Mouse (Mus musculus) lung, postnatal 0 days (tissue): ENCODE data around the gene Kcnip3. TPM values are rescaled to one million over a fixed set of nuclear protein-coding genes. Genes with fewer than 3 reads are reported as not detected.
A peak's percentile ranks its signal among the peaks of the same experiment; 100 is the strongest.

Experiments
- ATAC-seq: fragments of 200-750 bp; cut with Nextera tagmentation; 2 replicates; pipeline ENCODE4 v1.8.0; 2017; ENCODE audit warnings: moderate library complexity
- DNase-seq: peaks from one replicate; pipeline ENCODE4 v3.0.0-alpha.2; 2016; ENCODE audit warnings: low spot score
- H3K27ac ChIP-seq: fragments of 300-500 bp; sonication (generic); 2 replicates; pipeline ENCODE4 v1.5.1; 2014; ENCODE audit warnings: antibody characterized with exemption, mild to moderate bottlenecking, low read length, mixed read lengths
- H3K27me3 ChIP-seq: fragments of 300-500 bp; sonication (generic); replicated peaks from 2 replicates; pipeline ENCODE4 v1.6.1; 2014; ENCODE audit warnings: low read length, mixed read lengths; ENCODE audit not compliant: insufficient read depth
- H3K36me3 ChIP-seq: fragments of 300-500 bp; sonication (generic); 2 replicates; pipeline ENCODE4 v1.6.1; 2014; ENCODE audit warnings: low read length, mixed read lengths; ENCODE audit not compliant: insufficient read depth
- H3K4me1 ChIP-seq: fragments of 300-500 bp; sonication (generic); 2 replicates; pipeline ENCODE4 v1.6.1; 2014; ENCODE audit warnings: antibody characterized with exemption, low read depth, low read length, mixed read lengths; ENCODE audit not compliant: insufficient read depth
- H3K4me2 ChIP-seq: fragments of 300-500 bp; sonication (generic); replicated peaks from 2 replicates; pipeline ENCODE4 v1.6.1; 2014; ENCODE audit warnings: low read depth, mild to moderate bottlenecking, low read length, moderate library complexity, mixed read lengths
- H3K4me3 ChIP-seq: fragments of 300-500 bp; sonication (generic); 2 replicates; pipeline ENCODE4 v1.5.1; 2014; ENCODE audit warnings: low read depth, low read length
- H3K9ac ChIP-seq: fragments of 300-500 bp; sonication (generic); replicated peaks from 2 replicates; pipeline ENCODE4 v1.6.1; 2014; ENCODE audit warnings: low read depth, mild to moderate bottlenecking
- H3K9me3 ChIP-seq: fragments of 300-500 bp; sonication (generic); 2 replicates; pipeline ENCODE4 v1.6.1; 2016; ENCODE audit warnings: low read length, mixed read lengths
- CTCF ChIP-seq: IDR thresholded peaks from 2 replicates; pipeline ENCODE4 v1.5.1; 2016; ENCODE audit warnings: antibody characterized with exemption, mild to moderate bottlenecking
- EP300 ChIP-seq: IDR thresholded peaks from 2 replicates; pipeline ENCODE4 v1.6.1; 2016; ENCODE audit warnings: antibody characterized with exemption, mild to moderate bottlenecking, control low read depth
- WGBS: fragments of 180-500 bp; shearing (Covaris S2); extraction: QIAGEN DNeasy Blood & Tissue Kit; methylation state at CpG from one replicate; pipeline ENCODE4 v1.1.7; 2014; 5-methylcytosine and 5-hydroxymethylcytosine counted together
- polyA plus RNA-seq: library from polyadenylated mRNA; unstranded; fragments of >200 nt; fragmentation: Nextera tagmentation; extraction: Ambion mirVana; gene quantifications from 2 replicates; pipeline ENCODE4 v1.2.1, GENCODE M21; 2015

Gene Kcnip3
- polyA plus RNA-seq, 1 experiment from 2014 or later: 1.1 TPM

DNA sequence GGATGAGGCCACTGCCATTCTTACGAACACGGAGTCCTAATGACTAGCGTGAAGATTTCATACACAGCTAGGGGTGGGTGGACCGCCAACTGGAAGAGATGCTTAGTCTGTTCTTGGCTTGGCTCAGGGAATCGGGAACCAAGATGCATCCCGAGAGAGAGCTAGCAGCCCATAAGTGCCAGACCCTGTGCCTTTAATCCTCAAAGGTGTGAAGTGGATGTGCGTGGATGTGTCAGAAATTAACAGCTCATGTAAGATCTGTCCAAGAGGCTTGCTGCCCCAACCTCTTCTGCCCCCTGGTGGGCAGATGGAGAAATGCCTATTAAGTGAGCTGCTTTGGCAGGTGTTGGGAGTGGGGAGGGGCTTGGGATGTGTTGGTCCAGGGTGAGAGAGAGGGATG lies 20.8 kb downstream of the Kcnip3 start:
- H3K4me1 ChIP-seq: no peaks in the 10 kb centered on the region
- H3K4me2 ChIP-seq: no peak overlapping the region
- no peaks in the 10 kb centered on the region for H3K36me3 ChIP-seq
- no peak overlapping the region for H3K27ac ChIP-seq
- H3K9ac ChIP-seq: no peak overlapping the region
- peak; percentile 43 for DNase-seq
- peak; percentile 29; the same call in 1 of the 2 replicates for ATAC-seq
- no peaks in the 10 kb centered on the region for H3K27me3 ChIP-seq
- H3K9me3 ChIP-seq: no peaks in the 10 kb centered on the region
- H3K4me3 ChIP-seq: no peak overlapping the region
- peak; percentile 93 for TF ChIP-seq CTCF
- TF ChIP-seq EP300: no peak
- 37% methylated on average over 7 of the region's 7 CpGs for WGBS

DNA sequence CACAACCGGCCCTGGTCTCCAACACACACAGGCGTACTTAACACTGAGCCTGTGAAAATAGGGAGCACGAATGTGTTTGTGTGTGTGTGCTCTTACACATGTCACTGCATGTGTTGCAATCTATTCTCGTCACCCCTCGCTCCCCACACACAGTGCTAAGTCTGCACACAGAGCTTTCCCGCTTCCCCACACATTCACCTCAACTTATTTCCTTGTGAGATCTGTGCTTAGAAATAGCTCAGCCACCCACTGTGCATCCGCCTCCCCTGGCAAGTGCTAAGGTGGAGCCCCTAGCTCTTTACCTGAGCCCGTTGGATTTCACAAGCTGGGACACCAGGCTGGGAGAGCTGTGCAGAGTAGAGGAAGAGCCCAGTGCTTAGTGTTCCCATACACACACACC lies 23.1 kb downstream of the Kcnip3 start:
- no peak for ATAC-seq
- Histone ChIP-seq H3K9me3 (no peaks in the 10 kb centered on the region), H3K27me3 (no peaks in the 10 kb centered on the region), H3K4me3 (no peak overlapping the region), H3K36me3 (no peaks in the 10 kb centered on the region), H3K4me1 (no peaks in the 10 kb centered on the region), H3K9ac (no peak overlapping the region), H3K27ac (no peak overlapping the region), H3K4me2 (no peak overlapping the region)
- 73% methylated on average over 8 of the region's 8 CpGs for WGBS
- TF ChIP-seq EP300 (no peak), CTCF (no peak)
- no peak for DNase-seq

DNA sequence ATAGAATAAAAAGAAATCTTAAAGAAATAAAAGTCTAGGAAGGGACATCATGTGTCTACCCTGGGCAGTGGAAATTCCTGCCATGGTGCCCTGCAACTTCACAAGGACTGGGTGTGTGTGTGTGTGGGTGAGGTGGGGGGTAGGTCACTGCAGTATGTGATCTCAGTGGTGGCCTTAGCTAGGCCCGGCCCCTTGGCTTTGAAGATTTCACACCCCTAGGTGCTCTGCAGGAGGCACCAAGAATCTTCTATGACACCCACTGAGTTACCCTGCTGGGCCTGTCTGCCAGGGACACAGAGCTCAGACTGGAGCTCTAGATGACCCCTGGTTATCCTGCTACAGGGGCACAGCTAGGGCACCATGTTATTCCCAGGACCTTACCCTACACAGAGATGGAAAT lies 25.6 kb downstream of the Kcnip3 start:
- no peaks in the 10 kb centered on the region for H3K27me3 ChIP-seq
- no peaks in the 10 kb centered on the region for H3K9me3 ChIP-seq
- H3K4me1 ChIP-seq: no peaks in the 10 kb centered on the region
- H3K9ac ChIP-seq: no peak overlapping the region
- H3K4me2 ChIP-seq: no peak overlapping the region
- ATAC-seq (no peak), DNase-seq (no peak)
- no peak overlapping the region for H3K27ac ChIP-seq
- no peak for TF ChIP-seq CTCF
- TF ChIP-seq EP300: no peak
- no peak overlapping the region for H3K4me3 ChIP-seq
- WGBS: 47% methylated on average over 1 of the region's 1 CpGs
- no peaks in the 10 kb centered on the region for H3K36me3 ChIP-seq

DNA sequence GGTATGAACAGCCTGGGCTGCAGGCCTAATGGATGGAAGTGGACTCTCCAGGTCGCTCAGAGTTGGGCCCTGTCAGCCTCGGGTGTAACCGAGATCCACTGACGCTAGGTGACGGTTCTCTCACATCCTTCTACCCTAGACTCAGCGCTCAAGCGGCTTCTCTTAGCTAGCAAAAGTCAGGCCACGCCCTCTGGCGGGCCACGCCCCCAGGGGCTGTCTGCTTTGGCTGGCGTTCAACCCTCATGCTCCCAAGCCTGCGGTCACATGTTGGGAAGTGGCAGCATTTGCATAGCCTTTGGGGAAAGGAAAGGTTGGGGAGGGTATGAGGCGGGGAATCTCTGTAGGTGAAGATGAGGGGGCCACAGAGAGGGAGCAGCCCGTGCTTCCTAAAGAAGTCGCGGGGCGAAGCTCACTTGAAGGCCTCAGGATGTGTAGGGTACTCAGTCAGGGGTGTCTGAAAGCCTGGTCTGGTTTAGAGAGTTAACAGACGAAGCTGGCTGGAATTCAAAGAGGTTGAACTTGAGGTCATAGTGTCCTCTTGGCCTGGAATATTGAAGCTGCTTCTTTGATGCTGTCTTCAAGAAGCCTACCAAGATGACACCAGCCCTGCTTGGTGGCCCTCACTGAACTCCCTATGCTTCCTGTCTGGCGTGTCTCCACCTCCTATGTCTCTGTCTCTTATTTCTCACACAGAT lies 37.3 kb downstream of the Kcnip3 start:
- Histone ChIP-seq H3K4me1 (no peaks in the 10 kb centered on the region; the same call in 1 of the 2 replicates), H3K9me3 (no peaks in the 10 kb centered on the region), H3K36me3 (no peaks in the 10 kb centered on the region), H3K9ac (no peak overlapping the region), H3K4me2 (peak overlapping the region; percentile 33), H3K27ac (no peak overlapping the region), H3K4me3 (no peak overlapping the region), H3K27me3 (peaks cover 37% of the 10 kb centered on the region)
- DNase-seq: peak; percentile 81
- TF ChIP-seq CTCF (peak; percentile 16; the same call in 1 of the 2 replicates), EP300 (no peak)
- WGBS: 7% methylated on average over 18 of the region's 19 CpGs
- peak; percentile 76 for ATAC-seq

DNA sequence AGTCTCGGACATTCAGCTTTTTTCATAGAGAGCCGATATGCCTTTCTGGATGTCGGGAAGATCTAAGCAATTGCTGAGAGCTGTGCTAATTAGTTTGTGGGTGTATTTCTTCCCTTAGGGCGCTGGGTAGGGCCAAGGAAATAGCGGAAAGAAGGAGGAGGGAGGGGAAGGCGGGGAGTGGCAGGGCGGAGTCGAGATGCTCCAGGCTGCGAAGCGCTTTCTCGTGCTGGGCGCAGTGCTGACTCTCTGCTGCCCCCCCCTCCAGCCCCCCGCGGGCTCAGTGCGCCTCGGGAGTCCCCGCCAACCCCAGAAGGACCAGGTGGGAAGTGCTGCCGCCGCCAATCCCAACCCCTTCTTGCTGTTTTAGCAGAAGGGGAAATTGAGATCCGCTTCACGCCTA lies 38.9 kb downstream of the Kcnip3 start:
- H3K27ac ChIP-seq: no peak overlapping the region
- peaks cover 37% of the 10 kb centered on the region for H3K27me3 ChIP-seq
- no peaks in the 10 kb centered on the region for H3K36me3 ChIP-seq
- no peak overlapping the region for H3K9ac ChIP-seq
- under 1% methylated on average over 19 of the region's 21 CpGs for WGBS
- H3K4me3 ChIP-seq: peak overlapping the region; percentile 49
- H3K9me3 ChIP-seq: no peaks in the 10 kb centered on the region
- peak overlapping the region; percentile 87 for H3K4me2 ChIP-seq
- no peaks in the 10 kb centered on the region; the same call in 1 of the 2 replicates for H3K4me1 ChIP-seq
- ATAC-seq: peak; percentile 37
- DNase-seq: peak; percentile 35
- no peak for TF ChIP-seq CTCF
- TF ChIP-seq EP300: no peak

DNA sequence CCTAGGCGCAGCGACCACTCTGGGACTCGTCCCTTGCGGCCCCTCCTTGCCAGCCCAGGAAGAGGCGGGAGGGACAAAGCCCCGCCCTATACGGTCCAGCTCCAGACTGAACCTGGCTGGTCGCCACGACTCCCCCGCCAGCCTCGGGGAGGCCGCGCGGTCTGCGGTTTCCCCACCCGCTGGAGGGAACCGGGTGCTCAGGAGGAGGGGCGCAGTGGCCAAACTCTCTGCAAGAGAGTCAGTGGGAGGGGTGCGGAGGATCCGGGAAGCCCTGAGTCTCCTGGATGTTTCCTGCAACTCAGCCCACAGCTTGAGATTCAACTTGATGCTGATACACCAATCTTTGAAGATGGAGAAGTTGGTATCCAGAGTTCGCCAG lies 39.4 kb downstream of the Kcnip3 start:
- H3K9ac ChIP-seq: no peak overlapping the region
- H3K4me1 ChIP-seq: no peaks in the 10 kb centered on the region; the same call in 1 of the 2 replicates
- DNase-seq (peak; percentile 70), ATAC-seq (peak; percentile 77)
- no peak overlapping the region for H3K27ac ChIP-seq
- H3K4me2 ChIP-seq: peak overlapping the region; percentile 87
- H3K4me3 ChIP-seq: peak overlapping the region; percentile 49
- H3K9me3 ChIP-seq: no peaks in the 10 kb centered on the region
- no peaks in the 10 kb centered on the region for H3K36me3 ChIP-seq
- peaks cover 37% of the 10 kb centered on the region for H3K27me3 ChIP-seq
- 3% methylated on average over 20 of the region's 21 CpGs for WGBS
- TF ChIP-seq EP300: no peak
- no peak for TF ChIP-seq CTCF
